Mouse (Mus musculus) bone marrow, adult 2 months (tissue): ENCODE results near the gene Ovol3.
"Not testable (repeated sequence)": the region's sequence is repeated elsewhere in the genome, so short reads cannot be mapped to it uniquely, and the experiment has no call there.

ENCODE experiments used
- CTCF ChIP-seq: fragments of 200-500 bp; IDR thresholded peaks from 2 replicates; pipeline ENCODE4 v1.5.1; 2011; ENCODE audit warnings: low read length, control low read depth; ENCODE audit not compliant: control insufficient read depth, insufficient read depth
- POLR2A ChIP-seq: fragments of 200-500 bp; IDR thresholded peaks from 2 replicates; pipeline ENCODE4 v1.6.1; 2011; ENCODE audit warnings: low read depth, mild to moderate bottlenecking, control low read depth, low read length, borderline replicate concordance; ENCODE audit not compliant: control insufficient read depth

- not testable (repeated sequence) for TF ChIP-seq CTCF, POLR2A
Observed at GRCm38 (mm10) chr7:30237374-30237773, 1.8 kb upstream of the Ovol3 start.
